Mouse (Mus musculus) heart, postnatal 0 days (tissue): Measurements from ENCODE around the gene Trim23.

Experiments used
- CTCF ChIP-seq: IDR thresholded peaks from 2 replicates; pipeline ENCODE4 v1.5.1; 2016; ENCODE audit warnings: antibody characterized with exemption, control low read depth, low read depth
- EP300 ChIP-seq: IDR thresholded peaks from 2 replicates; pipeline ENCODE4 v1.6.1; 2016; ENCODE audit warnings: antibody characterized with exemption, low read depth

DNA sequence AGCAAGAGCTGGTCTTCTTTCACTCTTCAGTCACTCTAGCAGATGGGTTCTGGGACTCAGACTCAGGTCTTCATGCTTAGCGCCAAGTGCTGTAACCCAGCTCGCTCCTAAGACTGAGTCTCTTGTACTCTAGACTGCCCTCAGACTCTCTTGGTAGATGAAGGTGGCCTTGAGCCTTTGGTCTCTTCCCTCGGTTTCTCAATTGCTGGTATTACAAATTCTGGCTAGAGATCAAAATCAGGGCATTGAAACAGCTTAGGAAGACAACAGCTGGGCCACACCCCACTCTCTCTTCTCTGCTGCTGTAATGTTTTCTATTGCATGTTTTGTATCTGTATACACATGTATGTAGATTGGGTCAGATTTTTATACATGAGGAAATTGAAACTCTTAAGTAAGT, 33.0 kb upstream of the Trim23 start:
- TF ChIP-seq CTCF = no peak
- no peak for TF ChIP-seq EP300
